Mouse (Mus musculus): Measurements from ENCODE around the gene Calm3. TPM values are rescaled to one million over a fixed set of nuclear protein-coding genes. Genes with fewer than 3 reads are reported as not detected.

Gene Calm3
- polyA plus RNA-seq, 1 experiment from 2014 or later = 134 TPM

DNA sequence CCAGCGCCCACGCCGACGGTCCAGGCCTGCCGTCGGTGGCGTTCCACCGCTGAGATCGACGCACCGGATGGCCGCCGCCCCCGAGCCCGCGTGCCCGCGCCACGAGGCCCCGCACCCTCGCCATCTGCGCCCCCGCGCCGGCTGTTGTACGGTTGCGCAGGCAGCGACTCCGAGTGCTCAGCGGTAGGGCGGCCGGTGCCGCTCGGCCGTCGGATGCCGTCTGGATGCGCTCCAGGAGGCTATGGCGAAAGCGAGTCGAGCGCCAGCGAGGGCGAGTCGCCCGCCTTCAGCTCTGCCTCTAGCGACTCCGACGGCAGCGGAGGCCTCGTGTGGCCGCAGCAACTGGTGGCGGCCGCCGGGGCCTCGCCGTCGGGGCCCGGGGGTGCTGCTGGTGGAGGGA, 38.0 kb downstream of the Calm3 start:
- Histone ChIP-seq H3K27me3 (ENCODE audit: insufficient read depth, low read length) (no peaks in the 10 kb centered on the region; the same call in 1 of the 2 replicates), H3K27ac (no peak overlapping the region), H3K36me3 (ENCODE audit: insufficient read depth, low read length) (peaks cover 19% of the 10 kb centered on the region; the same call in 1 of the 2 replicates), H3K9ac (ENCODE audit: low read depth, low read length) (no peak overlapping the region), H3K9me3 (replicated peaks; ENCODE audit: low read length) (peaks cover 12% of the 10 kb centered on the region; the same call in 1 of the 2 replicates), H3K4me2 (ENCODE audit: low read length) (no peak overlapping the region), H3K4me3 (replicated peaks; ENCODE audit: low read depth, low read length) (peak overlapping the region; percentile 18; the same call in 1 of the 2 replicates), H3K4me1 (replicated peaks; ENCODE audit: insufficient read depth, low read length) (no peaks in the 10 kb centered on the region)
- DNase-seq (ENCODE audit: low spot score) (no peak), ATAC-seq (replicated peaks; ENCODE audit: low FRiP score, low read depth) (no peak)
- TF ChIP-seq CTCF (IDR thresholded peaks at IDR 0.05; ENCODE audit: low read depth) = no peak
- WGBS = 62% methylated on average over 59 of the region's 59 CpGs

DNA sequence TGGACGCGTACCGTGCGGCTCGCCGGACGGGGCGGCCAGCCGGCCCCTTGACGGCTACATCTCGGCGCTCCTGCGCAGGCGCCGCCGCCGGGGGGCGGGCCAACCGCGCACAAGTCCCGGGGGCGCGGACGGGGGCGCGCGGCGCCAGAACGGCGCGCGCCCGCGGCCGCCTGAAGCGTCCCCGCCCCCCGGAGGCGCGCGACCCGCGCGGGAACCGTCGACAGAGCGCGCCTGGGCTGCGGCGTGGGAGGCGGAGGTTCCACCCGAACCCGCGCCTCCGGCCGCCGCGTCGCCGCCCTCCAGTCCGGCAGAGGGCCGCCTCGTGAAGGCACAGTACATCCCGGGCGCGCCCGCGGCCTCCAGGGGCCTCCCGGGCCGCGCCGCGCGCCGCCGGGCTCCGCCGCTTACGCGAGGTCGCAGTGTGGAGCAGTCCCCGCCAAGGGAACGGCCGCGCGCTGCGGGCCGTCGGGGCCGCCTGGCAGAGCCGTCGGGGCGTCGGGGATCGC, 38.6 kb downstream of the Calm3 start:
- WGBS = 26% methylated on average over 92 of the region's 95 CpGs
- Histone ChIP-seq H3K27ac (no peak overlapping the region), H3K9me3 (replicated peaks; ENCODE audit: low read length) (peaks cover 12% of the 10 kb centered on the region; the same call in 1 of the 2 replicates), H3K36me3 (ENCODE audit: insufficient read depth, low read length) (peaks cover 19% of the 10 kb centered on the region; the same call in 1 of the 2 replicates), H3K27me3 (ENCODE audit: insufficient read depth, low read length) (no peaks in the 10 kb centered on the region; the same call in 1 of the 2 replicates), H3K4me3 (replicated peaks; ENCODE audit: low read depth, low read length) (peak overlapping the region; percentile 18), H3K9ac (ENCODE audit: low read depth, low read length) (no peak overlapping the region), H3K4me2 (ENCODE audit: low read length) (peak overlapping the region; percentile 41), H3K4me1 (replicated peaks; ENCODE audit: insufficient read depth, low read length) (peaks cover 3% of the 10 kb centered on the region)
- TF ChIP-seq CTCF (IDR thresholded peaks at IDR 0.05; ENCODE audit: low read depth) = no peak
- no peak for DNase-seq (ENCODE audit: low spot score)
- peak; percentile 13; the same call in 1 of the 2 replicates for ATAC-seq (replicated peaks; ENCODE audit: low FRiP score, low read depth)

DNA sequence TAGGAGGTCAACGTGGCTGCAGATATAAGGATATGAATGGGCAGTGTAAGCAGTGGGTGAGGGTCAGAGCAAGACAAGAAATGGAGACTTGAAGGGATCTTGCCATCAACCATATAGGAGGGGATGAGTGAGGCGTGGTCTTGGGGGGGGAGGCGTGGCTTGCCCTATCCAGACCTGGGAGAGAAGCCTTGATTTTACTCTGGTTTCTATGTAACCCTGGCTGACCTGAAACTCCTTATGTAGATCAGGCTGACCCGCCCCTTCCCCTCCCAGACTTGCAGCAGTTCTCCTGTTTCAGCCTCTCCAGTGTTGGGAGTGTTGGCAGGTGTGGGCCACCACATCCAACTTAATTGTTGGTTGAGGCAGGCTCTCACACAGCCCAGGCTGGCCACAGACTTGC, 39.6 kb downstream of the Calm3 start:
- H3K36me3 ChIP-seq (ENCODE audit: insufficient read depth, low read length) = peaks cover 19% of the 10 kb centered on the region; the same call in 1 of the 2 replicates
- no peak for TF ChIP-seq CTCF (IDR thresholded peaks at IDR 0.05; ENCODE audit: low read depth)

DNA sequence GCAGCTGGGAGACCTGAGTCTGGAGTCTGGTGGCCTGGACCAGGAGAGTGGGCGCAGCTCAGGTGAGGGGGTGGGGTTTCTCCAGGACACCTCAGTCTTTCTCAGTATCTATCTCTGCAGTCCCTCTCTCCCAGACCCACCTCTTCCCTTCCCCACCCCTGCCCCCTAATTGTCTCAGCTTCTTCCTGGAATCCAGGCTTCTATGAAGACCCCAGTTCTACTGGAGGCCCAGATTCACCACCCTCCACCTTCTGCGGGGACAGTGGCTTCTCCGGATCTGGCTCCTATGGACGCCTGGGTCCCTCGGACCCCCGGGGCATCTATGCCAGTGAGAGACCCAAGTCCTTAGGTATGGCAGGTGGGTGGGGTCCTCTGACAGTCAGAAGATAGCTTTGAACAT, 40.8 kb downstream of the Calm3 start:
- peaks cover 6% of the 10 kb centered on the region for H3K4me1 ChIP-seq (replicated peaks; ENCODE audit: insufficient read depth, low read length)
- peaks cover 12% of the 10 kb centered on the region; the same call in 1 of the 2 replicates for H3K9me3 ChIP-seq (replicated peaks; ENCODE audit: low read length)
- WGBS = 92% methylated on average over 6 of the region's 6 CpGs
- ATAC-seq (replicated peaks; ENCODE audit: low FRiP score, low read depth) (no peak), DNase-seq (ENCODE audit: low spot score) (no peak)
- H3K36me3 ChIP-seq (ENCODE audit: insufficient read depth, low read length) = peaks cover 19% of the 10 kb centered on the region; the same call in 1 of the 2 replicates
- no peak overlapping the region for H3K4me3 ChIP-seq (replicated peaks; ENCODE audit: low read depth, low read length)
- no peak overlapping the region for H3K9ac ChIP-seq (ENCODE audit: low read depth, low read length)
- no peak overlapping the region for H3K27ac ChIP-seq
- H3K27me3 ChIP-seq (ENCODE audit: insufficient read depth, low read length) = no peaks in the 10 kb centered on the region; the same call in 1 of the 2 replicates
- no peak overlapping the region for H3K4me2 ChIP-seq (ENCODE audit: low read length)
- TF ChIP-seq CTCF (IDR thresholded peaks at IDR 0.05; ENCODE audit: low read depth) = no peak

More for the DNA sequence above, 39.6 kb downstream of the Calm3 start:
- no peak overlapping the region for H3K4me2 ChIP-seq (ENCODE audit: low read length)
- H3K9me3 ChIP-seq (replicated peaks; ENCODE audit: low read length) = peaks cover 12% of the 10 kb centered on the region; the same call in 1 of the 2 replicates
- H3K9ac ChIP-seq (ENCODE audit: low read depth, low read length) = no peak overlapping the region
- DNase-seq (ENCODE audit: low spot score) (no peak), ATAC-seq (replicated peaks; ENCODE audit: low FRiP score, low read depth) (no peak)
- no peak overlapping the region for H3K27ac ChIP-seq
- no peak overlapping the region for H3K4me3 ChIP-seq (replicated peaks; ENCODE audit: low read depth, low read length)
- H3K27me3 ChIP-seq (ENCODE audit: insufficient read depth, low read length) = no peaks in the 10 kb centered on the region; the same call in 1 of the 2 replicates
- WGBS = 79% methylated on average over 4 of the region's 4 CpGs
- peaks cover 6% of the 10 kb centered on the region for H3K4me1 ChIP-seq (replicated peaks; ENCODE audit: insufficient read depth, low read length)

DNA sequence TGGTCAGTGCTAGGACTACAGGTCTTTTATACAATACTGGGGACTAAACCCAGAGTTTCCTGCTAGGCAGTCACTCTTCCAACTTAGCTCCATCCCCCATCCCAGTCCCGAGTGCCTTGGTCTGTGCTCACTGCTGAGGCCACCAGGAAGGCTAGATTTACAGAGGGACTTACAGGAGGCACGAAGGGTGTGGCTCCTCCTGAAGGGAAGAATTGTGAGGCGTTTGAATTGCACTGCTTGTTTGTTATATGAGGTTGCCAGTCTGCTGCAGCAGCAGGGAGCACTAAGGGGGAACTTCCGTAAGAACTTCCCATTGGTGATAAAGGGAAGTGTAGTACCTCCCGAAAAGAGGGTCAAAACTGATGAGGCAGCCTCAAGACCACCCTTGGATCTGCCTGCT, 43.3 kb downstream of the Calm3 start:
- DNase-seq (ENCODE audit: low spot score) = no peak
- Histone ChIP-seq H3K4me1 (replicated peaks; ENCODE audit: insufficient read depth, low read length) (peaks cover 11% of the 10 kb centered on the region), H3K27ac (no peak overlapping the region), H3K27me3 (ENCODE audit: insufficient read depth, low read length) (no peaks in the 10 kb centered on the region; the same call in 1 of the 2 replicates), H3K9me3 (replicated peaks; ENCODE audit: low read length) (0 out of 2 replicates have a peak, but pooled peaks cover 7% of the 10 kb centered on the region), H3K4me2 (ENCODE audit: low read length) (no peak overlapping the region), H3K36me3 (ENCODE audit: insufficient read depth, low read length) (0 out of 2 replicates have a peak, but pooled peaks cover 11% of the 10 kb centered on the region), H3K9ac (ENCODE audit: low read depth, low read length) (no peak overlapping the region), H3K4me3 (replicated peaks; ENCODE audit: low read depth, low read length) (no peak overlapping the region)
- TF ChIP-seq CTCF (IDR thresholded peaks at IDR 0.05; ENCODE audit: low read depth) = no peak
- WGBS = 49% methylated on average over 5 of the region's 5 CpGs
- no peak for ATAC-seq (replicated peaks; ENCODE audit: low FRiP score, low read depth)

DNA sequence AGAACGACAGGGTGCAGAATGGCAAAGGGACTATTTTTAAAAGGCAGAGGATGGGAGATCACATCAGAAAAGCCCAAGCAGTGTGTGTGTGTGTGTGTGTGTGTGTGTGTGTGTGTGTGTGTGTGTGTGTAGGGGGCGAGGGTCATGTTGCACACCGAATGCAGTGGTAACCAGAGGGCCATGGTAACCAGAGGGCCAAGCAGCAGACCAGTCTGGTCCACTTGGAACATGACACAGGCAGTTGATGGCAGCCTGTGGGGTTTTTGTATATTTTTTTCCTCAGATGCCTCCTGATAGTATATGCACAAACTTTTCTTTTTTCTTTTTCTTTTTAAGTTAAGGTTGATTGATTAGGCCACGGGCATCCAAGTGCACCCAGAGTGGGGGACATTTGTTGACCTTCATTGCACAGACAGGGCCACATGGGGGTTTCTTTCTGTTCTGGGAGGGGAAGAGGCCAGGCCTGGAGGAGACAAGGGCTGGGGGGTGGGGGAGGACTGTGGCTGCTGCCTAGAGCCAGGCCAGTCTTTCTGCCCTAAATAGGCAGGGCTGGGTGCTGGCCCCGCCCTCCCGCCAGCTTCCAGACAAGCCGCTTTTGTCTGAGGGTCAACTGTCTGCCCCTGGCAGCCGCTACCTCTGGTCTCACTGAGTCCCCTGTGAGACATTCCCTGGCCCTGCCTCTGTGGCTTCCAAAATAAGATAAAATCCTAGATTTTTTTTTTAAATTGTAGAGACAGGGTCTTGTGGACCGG, 43.9 kb downstream of the Calm3 start:
- Histone ChIP-seq H3K4me3 (replicated peaks; ENCODE audit: low read depth, low read length) (no peak overlapping the region), H3K27me3 (ENCODE audit: insufficient read depth, low read length) (no peaks in the 10 kb centered on the region), H3K9me3 (replicated peaks; ENCODE audit: low read length) (0 out of 2 replicates have a peak, but pooled peaks cover 2% of the 10 kb centered on the region), H3K4me2 (ENCODE audit: low read length) (no peak overlapping the region), H3K36me3 (ENCODE audit: insufficient read depth, low read length) (0 out of 2 replicates have a peak, but pooled peaks cover 6% of the 10 kb centered on the region), H3K9ac (ENCODE audit: low read depth, low read length) (no peak overlapping the region), H3K4me1 (replicated peaks; ENCODE audit: insufficient read depth, low read length) (peaks cover 11% of the 10 kb centered on the region), H3K27ac (no peak overlapping the region)
- no peak for DNase-seq (ENCODE audit: low spot score)
- TF ChIP-seq CTCF (IDR thresholded peaks at IDR 0.05; ENCODE audit: low read depth) = no peak
- 26% methylated on average over 8 of the region's 9 CpGs for WGBS
- no peak for ATAC-seq (replicated peaks; ENCODE audit: low FRiP score, low read depth)
